Mouse (Mus musculus): Measurements from ENCODE around the gene Pifo. TPM values are rescaled to one million over a fixed set of nuclear protein-coding genes. Genes with fewer than 3 reads are reported as not detected.
A peak's percentile ranks its signal among the peaks of the same experiment; 100 is the strongest.
"Not testable (repeated sequence)": the region's sequence is repeated elsewhere in the genome, so short reads cannot be mapped to it uniquely, and the experiment has no call there.

Pifo gene
- polyA plus RNA-seq (2014; fragmentation: Nextera tagmentation; extraction: Ambion mirVana): 3.5 and 7.1 TPM in 2 replicates

DNA sequence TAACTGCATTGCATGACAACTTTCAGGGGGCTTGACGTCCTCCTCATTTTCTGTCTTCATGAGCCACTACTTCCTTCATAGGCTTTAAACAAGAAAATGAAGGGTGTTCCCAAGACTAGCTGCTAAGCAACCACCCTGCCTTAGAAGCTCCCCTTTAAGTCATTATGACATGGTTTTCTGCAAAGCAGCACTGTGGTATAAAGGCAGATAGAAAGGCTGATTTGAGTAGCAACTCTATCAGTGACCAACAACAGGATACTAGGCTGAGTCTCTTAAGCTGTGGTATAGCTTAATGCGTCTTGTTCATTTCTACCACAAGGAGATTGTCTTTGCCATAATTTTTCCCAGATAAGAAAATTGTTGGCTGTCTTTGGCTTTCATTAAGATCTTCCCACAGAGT is at the start of gene Pifo:
TSS of gene Pifo (minus strand) at position 101 of the 400 bp plus-strand sequence.
- ATAC-seq (ENCODE audit: low FRiP score) (no peak), DNase-seq (ENCODE audit: low spot score) (no peak)
- 87% methylated on average over 2 of the region's 2 CpGs for WGBS
- no peaks in the 10 kb centered on the region for H3K36me3 ChIP-seq (ENCODE audit: control insufficient read depth, insufficient read depth, low read length)
- no peaks in the 10 kb centered on the region for H3K27me3 ChIP-seq (ENCODE audit: control insufficient read depth, insufficient read depth, low read length)
- H3K27ac ChIP-seq (ENCODE audit: low read depth, low read length): no peak within 1 kb of the TSS
- H3K9me3 ChIP-seq (ENCODE audit: control insufficient read depth, low read length): no peaks in the 10 kb centered on the region
- H3K4me2 ChIP-seq (replicated peaks; ENCODE audit: low read depth, low read length): no peak within 1 kb of the TSS
- H3K4me3 ChIP-seq (ENCODE audit: low read depth, low read length): no peak within 1 kb of the TSS
- H3K9ac ChIP-seq (ENCODE audit: low read depth, low read length): no peak within 1 kb of the TSS
- H3K4me1 ChIP-seq (replicated peaks; ENCODE audit: control insufficient read depth, insufficient read depth, low read length): no peaks in the 10 kb centered on the region

- no peak overlapping the region for H3K4me3 ChIP-seq (ENCODE audit: low read depth, low read length)
- WGBS: 87% methylated on average over 3 of the region's 3 CpGs
- H3K27me3 ChIP-seq (ENCODE audit: control insufficient read depth, insufficient read depth, low read length): no peaks in the 10 kb centered on the region
- no peak for DNase-seq (ENCODE audit: low spot score)
- H3K4me1 ChIP-seq (replicated peaks; ENCODE audit: control insufficient read depth, insufficient read depth, low read length): no peaks in the 10 kb centered on the region
- H3K9ac ChIP-seq (ENCODE audit: low read depth, low read length): no peak overlapping the region
- no peak for ATAC-seq (ENCODE audit: low FRiP score)
- no peak overlapping the region for H3K27ac ChIP-seq (ENCODE audit: low read depth, low read length)
- H3K36me3 ChIP-seq (ENCODE audit: control insufficient read depth, insufficient read depth, low read length): no peaks in the 10 kb centered on the region
- no peak overlapping the region for H3K4me2 ChIP-seq (replicated peaks; ENCODE audit: low read depth, low read length)
- no peaks in the 10 kb centered on the region for H3K9me3 ChIP-seq (ENCODE audit: control insufficient read depth, low read length)
These were observed 43.5 kb upstream of the Pifo start for GRCm38 (mm10) chr3:106057966-106058365.

DNA sequence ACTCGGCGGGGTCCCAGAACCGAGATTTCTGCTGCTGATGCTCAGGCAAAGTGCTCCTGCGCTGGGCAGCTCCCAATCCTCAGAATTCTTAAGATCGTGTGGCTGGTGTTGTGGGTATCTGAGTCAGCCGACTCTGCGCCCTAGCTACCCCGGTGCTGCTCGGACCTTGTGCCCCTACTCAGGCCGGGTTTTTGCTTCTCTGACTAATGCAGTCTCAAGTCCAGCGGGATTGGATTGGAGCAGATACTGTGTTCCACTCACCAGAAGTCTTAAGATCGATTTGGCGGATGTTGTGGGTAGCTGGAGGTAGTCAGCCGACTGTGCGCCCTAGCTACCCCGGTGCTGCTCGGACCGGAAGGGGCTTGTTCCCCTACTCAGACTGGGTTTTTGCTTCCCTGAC is 37.5 kb upstream of the Pifo start:
- H3K4me2 ChIP-seq (replicated peaks; ENCODE audit: low read depth, low read length): no peak overlapping the region
- no peaks in the 10 kb centered on the region for H3K36me3 ChIP-seq (ENCODE audit: control insufficient read depth, insufficient read depth, low read length)
- DNase-seq (ENCODE audit: low spot score) (no peak), ATAC-seq (ENCODE audit: low FRiP score) (no peak)
- no peaks in the 10 kb centered on the region for H3K9me3 ChIP-seq (ENCODE audit: control insufficient read depth, low read length)
- H3K27ac ChIP-seq (ENCODE audit: low read depth, low read length): no peak overlapping the region
- no peaks in the 10 kb centered on the region for H3K27me3 ChIP-seq (ENCODE audit: control insufficient read depth, insufficient read depth, low read length)
- H3K4me3 ChIP-seq (ENCODE audit: low read depth, low read length): no peak overlapping the region
- 65% methylated on average over 18 of the region's 18 CpGs for WGBS
- no peak overlapping the region for H3K9ac ChIP-seq (ENCODE audit: low read depth, low read length)
- no peaks in the 10 kb centered on the region for H3K4me1 ChIP-seq (replicated peaks; ENCODE audit: control insufficient read depth, insufficient read depth, low read length)

DNA sequence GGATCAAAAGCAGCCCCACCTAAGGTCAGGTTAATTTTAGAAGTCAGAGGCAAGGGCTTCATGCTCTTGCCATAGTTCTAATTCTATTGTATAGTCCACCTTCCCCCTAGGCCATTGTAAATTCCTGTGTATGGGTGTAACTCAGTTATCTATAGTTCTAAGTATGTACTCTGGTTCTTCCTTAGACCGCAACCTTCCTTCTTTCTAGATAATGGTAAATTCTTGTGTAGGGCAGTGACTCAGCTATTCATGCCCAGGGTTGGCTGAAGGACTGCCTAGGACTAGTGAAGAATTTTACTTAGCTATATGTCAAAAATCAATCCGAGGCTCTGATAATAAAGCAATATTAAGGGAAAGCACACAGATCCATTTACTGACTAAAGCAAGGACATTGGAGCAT is 25.9 kb upstream of the Pifo start:
- Histone ChIP-seq H3K27me3 (ENCODE audit: control insufficient read depth, insufficient read depth, low read length) (no peaks in the 10 kb centered on the region), H3K9ac (ENCODE audit: low read depth, low read length) (no peak overlapping the region), H3K36me3 (ENCODE audit: control insufficient read depth, insufficient read depth, low read length) (no peaks in the 10 kb centered on the region), H3K4me3 (ENCODE audit: low read depth, low read length) (no peak overlapping the region), H3K9me3 (ENCODE audit: control insufficient read depth, low read length) (no peaks in the 10 kb centered on the region), H3K4me1 (replicated peaks; ENCODE audit: control insufficient read depth, insufficient read depth, low read length) (no peaks in the 10 kb centered on the region), H3K4me2 (replicated peaks; ENCODE audit: low read depth, low read length) (no peak overlapping the region), H3K27ac (ENCODE audit: low read depth, low read length) (no peak overlapping the region)
- 90% methylated on average over 2 of the region's 2 CpGs for WGBS
- no peak for DNase-seq (ENCODE audit: low spot score)
- ATAC-seq (ENCODE audit: low FRiP score): no peak

DNA sequence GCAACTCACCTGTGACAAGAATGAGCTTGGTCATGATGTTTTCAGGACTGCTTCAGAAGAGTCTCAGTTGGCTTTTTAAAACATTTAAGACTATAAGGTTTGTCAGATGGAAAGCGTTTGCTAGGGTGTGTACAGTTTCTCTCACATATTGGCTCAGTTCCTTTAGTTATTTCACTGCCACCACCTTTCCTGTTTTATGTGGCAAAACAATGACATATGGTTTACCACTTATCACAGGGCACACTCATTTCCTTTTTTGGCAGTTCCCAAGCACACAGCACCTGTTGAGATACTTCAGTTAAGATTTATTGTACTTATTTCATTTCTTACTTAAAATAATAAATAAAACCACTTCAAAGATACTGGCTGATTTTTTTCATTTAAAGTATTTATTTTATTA is 18.3 kb upstream of the Pifo start, which contains the start of gene Chil5:
TSS of gene Chil5 (minus strand) at position 34 of the 400 bp plus-strand sequence.
- H3K9me3 ChIP-seq (ENCODE audit: control insufficient read depth, low read length): no peaks in the 10 kb centered on the region
- no peaks in the 10 kb centered on the region for H3K36me3 ChIP-seq (ENCODE audit: control insufficient read depth, insufficient read depth, low read length)
- 88% methylated on average over 1 of the region's 1 CpGs for WGBS
- no peak within 1 kb of the TSS for H3K4me2 ChIP-seq (replicated peaks; ENCODE audit: low read depth, low read length)
- no peak within 1 kb of the TSS for H3K4me3 ChIP-seq (ENCODE audit: low read depth, low read length)
- H3K27ac ChIP-seq (ENCODE audit: low read depth, low read length): no peak within 1 kb of the TSS
- H3K4me1 ChIP-seq (replicated peaks; ENCODE audit: control insufficient read depth, insufficient read depth, low read length): no peaks in the 10 kb centered on the region
- no peak for ATAC-seq (ENCODE audit: low FRiP score)
- no peak within 1 kb of the TSS for H3K9ac ChIP-seq (ENCODE audit: low read depth, low read length)
- no peak for DNase-seq (ENCODE audit: low spot score)
- no peaks in the 10 kb centered on the region for H3K27me3 ChIP-seq (ENCODE audit: control insufficient read depth, insufficient read depth, low read length)

- DNase-seq (ENCODE audit: low spot score) (no peak), ATAC-seq (ENCODE audit: low FRiP score) (no peak)
- 82% methylated on average over 2 of the region's 2 CpGs for WGBS
- H3K9ac ChIP-seq (ENCODE audit: low read depth, low read length): no peak overlapping the region
- H3K9me3 ChIP-seq (ENCODE audit: control insufficient read depth, low read length): no peaks in the 10 kb centered on the region
- H3K4me3 ChIP-seq (ENCODE audit: low read depth, low read length): no peak overlapping the region
- no peaks in the 10 kb centered on the region for H3K36me3 ChIP-seq (ENCODE audit: control insufficient read depth, insufficient read depth, low read length)
- H3K4me2 ChIP-seq (replicated peaks; ENCODE audit: low read depth, low read length): no peak overlapping the region
- H3K27me3 ChIP-seq (ENCODE audit: control insufficient read depth, insufficient read depth, low read length): no peaks in the 10 kb centered on the region
- H3K4me1 ChIP-seq (replicated peaks; ENCODE audit: control insufficient read depth, insufficient read depth, low read length): no peaks in the 10 kb centered on the region
- H3K27ac ChIP-seq (ENCODE audit: low read depth, low read length): no peak overlapping the region
These were observed 9.7 kb upstream of the Pifo start for GRCm38 (mm10) chr3:106024135-106024534.

GRCm38 (mm10) chr3:106021840-106022239 is 7.4 kb upstream of the Pifo start:
- Histone ChIP-seq H3K9ac (ENCODE audit: low read depth, low read length) (no peak overlapping the region), H3K4me1 (replicated peaks; ENCODE audit: control insufficient read depth, insufficient read depth, low read length) (no peaks in the 10 kb centered on the region), H3K4me2 (replicated peaks; ENCODE audit: low read depth, low read length) (no peak overlapping the region), H3K27me3 (ENCODE audit: control insufficient read depth, insufficient read depth, low read length) (no peaks in the 10 kb centered on the region), H3K27ac (ENCODE audit: low read depth, low read length) (no peak overlapping the region), H3K4me3 (ENCODE audit: low read depth, low read length) (no peak overlapping the region), H3K9me3 (ENCODE audit: control insufficient read depth, low read length) (no peaks in the 10 kb centered on the region), H3K36me3 (ENCODE audit: control insufficient read depth, insufficient read depth, low read length) (no peaks in the 10 kb centered on the region)
- no peak for DNase-seq (ENCODE audit: low spot score)
- ATAC-seq (ENCODE audit: low FRiP score): no peak

DNA sequence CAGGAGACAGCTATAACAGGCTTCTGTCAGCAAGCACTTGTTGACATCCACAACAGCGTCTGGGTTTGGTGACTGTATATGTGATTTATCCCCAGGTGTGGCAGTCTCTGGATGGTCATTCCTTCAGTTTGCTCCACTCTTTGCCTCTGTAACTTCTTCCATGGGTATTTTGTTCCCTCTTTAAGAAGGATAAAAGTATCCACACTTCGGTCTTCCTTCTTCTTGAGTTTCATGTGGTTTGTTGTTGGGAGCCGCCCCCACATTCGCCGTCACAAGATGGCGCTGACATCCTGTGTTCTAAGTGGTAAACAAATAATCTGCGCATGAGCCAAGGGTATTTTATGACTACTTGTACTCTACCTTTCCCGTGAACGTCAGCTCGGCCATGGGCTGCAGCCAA is 11.1 kb downstream of the Pifo start:
- not testable (repeated sequence) for H3K4me2 ChIP-seq (replicated peaks; ENCODE audit: low read depth, low read length); H3K4me1 ChIP-seq (replicated peaks; ENCODE audit: control insufficient read depth, insufficient read depth, low read length); H3K9ac ChIP-seq (ENCODE audit: low read depth, low read length); H3K9me3 ChIP-seq (ENCODE audit: control insufficient read depth, low read length); H3K27me3 ChIP-seq (ENCODE audit: control insufficient read depth, insufficient read depth, low read length); H3K27ac ChIP-seq (ENCODE audit: low read depth, low read length); H3K36me3 ChIP-seq (ENCODE audit: control insufficient read depth, insufficient read depth, low read length); ATAC-seq (ENCODE audit: low FRiP score); H3K4me3 ChIP-seq (ENCODE audit: low read depth, low read length); DNase-seq (ENCODE audit: low spot score)
- 67% methylated on average over 10 of the region's 10 CpGs for WGBS

GRCm38 (mm10) chr3:106001416-106002370 is 12.8 kb downstream of the Pifo start:
- WGBS: 25% methylated on average over 17 of the region's 17 CpGs
- Histone ChIP-seq H3K4me2 (replicated peaks; ENCODE audit: low read depth, low read length) (peak overlapping the region; percentile 31), H3K9me3 (ENCODE audit: control insufficient read depth, low read length) (no peaks in the 10 kb centered on the region), H3K27me3 (ENCODE audit: control insufficient read depth, insufficient read depth, low read length) (no peaks in the 10 kb centered on the region), H3K4me3 (ENCODE audit: low read depth, low read length) (no peak overlapping the region), H3K36me3 (ENCODE audit: control insufficient read depth, insufficient read depth, low read length) (no peaks in the 10 kb centered on the region), H3K27ac (ENCODE audit: low read depth, low read length) (no peak overlapping the region), H3K4me1 (replicated peaks; ENCODE audit: control insufficient read depth, insufficient read depth, low read length) (no peaks in the 10 kb centered on the region), H3K9ac (ENCODE audit: low read depth, low read length) (no peak overlapping the region)
- DNase-seq (ENCODE audit: low spot score) (peak; percentile 62), ATAC-seq (ENCODE audit: low FRiP score) (peak; percentile 89)
